Mouse (Mus musculus): ENCODE results near the gene Ptov1. TPM values are rescaled to one million over a fixed set of nuclear protein-coding genes. Genes with fewer than 3 reads are reported as not detected.

Gene Ptov1
- polyA plus RNA-seq, 1 experiment from 2014 or later, result 54.1 TPM

DNA sequence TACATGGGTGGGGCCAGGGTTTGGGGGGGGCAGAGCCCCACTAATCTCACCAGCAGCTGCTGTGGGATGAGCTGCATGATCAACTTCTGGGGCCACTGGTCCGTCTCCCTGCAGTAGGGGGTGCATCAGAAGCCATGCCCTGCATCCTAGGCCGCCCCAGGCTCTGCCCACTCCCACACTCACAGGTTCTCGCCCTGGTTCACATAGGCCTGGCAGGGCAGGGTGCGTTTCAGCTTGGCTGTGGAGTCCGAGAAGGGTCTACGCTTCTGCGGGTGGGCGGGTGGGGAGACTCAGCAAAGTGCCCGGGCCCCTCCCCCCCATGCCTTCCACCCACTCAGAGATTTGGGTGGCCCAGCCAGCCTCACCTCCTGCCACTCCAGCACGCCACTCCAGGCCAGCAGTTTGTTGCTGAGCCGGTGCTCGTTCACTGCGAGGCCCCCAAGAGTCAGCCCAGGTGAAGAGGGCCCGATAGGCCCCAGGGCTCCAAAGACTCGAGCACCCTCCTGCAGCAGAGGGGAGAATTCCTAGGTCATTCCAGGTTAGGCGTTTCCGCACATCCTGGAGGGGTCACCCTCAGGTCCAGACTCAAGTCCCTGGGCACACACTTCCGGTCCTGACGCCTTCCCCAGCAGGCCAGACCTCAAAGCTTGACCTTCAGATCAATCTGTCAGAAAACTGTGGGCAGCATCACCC lies 2.4 kb downstream of the Ptov1 start:
- no peak overlapping the region for H3K9ac ChIP-seq
- H3K27ac ChIP-seq (replicated peaks), result no peak overlapping the region
- WGBS (ENCODE audit: insufficient replicate concordance), result 70% methylated on average over 19 of the region's 19 CpGs

DNA sequence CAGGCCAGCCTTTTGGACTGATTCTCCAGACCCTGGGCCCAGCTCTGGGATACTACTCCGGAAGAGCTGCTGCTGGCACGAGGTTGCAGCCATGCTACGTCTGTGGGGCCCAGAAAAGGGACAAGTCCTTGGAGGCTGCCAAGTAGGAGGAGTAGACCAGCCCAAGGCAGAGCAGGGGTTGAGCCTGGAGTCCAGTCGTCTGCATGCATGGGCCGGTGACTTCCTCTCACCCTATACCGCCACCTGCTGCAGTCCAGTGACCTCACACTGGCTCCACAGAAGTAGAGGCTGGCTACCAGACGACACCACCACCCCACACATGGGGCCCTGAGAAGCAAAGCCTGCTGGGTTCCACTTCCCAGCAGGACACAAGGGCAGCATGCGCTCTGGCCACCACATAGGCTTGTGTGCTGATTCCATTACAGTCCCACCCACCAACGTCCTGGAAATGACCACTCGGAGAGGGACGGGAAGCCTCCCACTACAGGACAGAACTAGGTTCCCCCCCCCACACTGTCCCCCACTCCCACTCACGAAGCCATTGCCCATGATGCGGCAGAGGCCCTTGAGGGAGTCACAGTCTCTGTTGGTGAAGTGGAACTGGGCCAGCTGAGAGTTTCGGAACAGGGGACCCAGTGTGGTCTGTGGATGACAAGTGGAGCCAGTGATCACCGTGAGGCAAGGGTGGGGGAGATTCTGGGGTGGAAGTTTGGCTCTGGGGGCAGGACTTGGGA lies 3.1 kb downstream of the Ptov1 start:
- H3K27ac ChIP-seq (replicated peaks), result peak overlapping the region; percentile 41; the same call in 1 of the 2 replicates
- 46% methylated on average over 15 of the region's 15 CpGs for WGBS (ENCODE audit: insufficient replicate concordance)
- no peak overlapping the region for H3K4me3 ChIP-seq (replicated peaks)
- peaks cover 66% of the 10 kb centered on the region for H3K4me1 ChIP-seq (replicated peaks)
- H3K9me3 ChIP-seq (replicated peaks), result no peaks in the 10 kb centered on the region
- peak overlapping the region; percentile 98 for H3K4me2 ChIP-seq
- H3K36me3 ChIP-seq (replicated peaks), result peaks cover 38% of the 10 kb centered on the region
- no peak for ATAC-seq (ENCODE audit: insufficient read depth)
- H3K9ac ChIP-seq, result no peak overlapping the region
- H3K27me3 ChIP-seq, result peaks cover 10% of the 10 kb centered on the region; the same call in 1 of the 2 replicates

More for the DNA sequence above, 2.4 kb downstream of the Ptov1 start:
- no peak for ATAC-seq (ENCODE audit: insufficient read depth)
- no peaks in the 10 kb centered on the region for H3K9me3 ChIP-seq (replicated peaks)
- H3K4me1 ChIP-seq (replicated peaks), result peaks cover 66% of the 10 kb centered on the region
- H3K4me2 ChIP-seq, result peak overlapping the region; percentile 98
- no peak overlapping the region for H3K4me3 ChIP-seq (replicated peaks)
- peaks cover 31% of the 10 kb centered on the region for H3K36me3 ChIP-seq (replicated peaks)
- peaks cover 10% of the 10 kb centered on the region; the same call in 1 of the 2 replicates for H3K27me3 ChIP-seq

DNA sequence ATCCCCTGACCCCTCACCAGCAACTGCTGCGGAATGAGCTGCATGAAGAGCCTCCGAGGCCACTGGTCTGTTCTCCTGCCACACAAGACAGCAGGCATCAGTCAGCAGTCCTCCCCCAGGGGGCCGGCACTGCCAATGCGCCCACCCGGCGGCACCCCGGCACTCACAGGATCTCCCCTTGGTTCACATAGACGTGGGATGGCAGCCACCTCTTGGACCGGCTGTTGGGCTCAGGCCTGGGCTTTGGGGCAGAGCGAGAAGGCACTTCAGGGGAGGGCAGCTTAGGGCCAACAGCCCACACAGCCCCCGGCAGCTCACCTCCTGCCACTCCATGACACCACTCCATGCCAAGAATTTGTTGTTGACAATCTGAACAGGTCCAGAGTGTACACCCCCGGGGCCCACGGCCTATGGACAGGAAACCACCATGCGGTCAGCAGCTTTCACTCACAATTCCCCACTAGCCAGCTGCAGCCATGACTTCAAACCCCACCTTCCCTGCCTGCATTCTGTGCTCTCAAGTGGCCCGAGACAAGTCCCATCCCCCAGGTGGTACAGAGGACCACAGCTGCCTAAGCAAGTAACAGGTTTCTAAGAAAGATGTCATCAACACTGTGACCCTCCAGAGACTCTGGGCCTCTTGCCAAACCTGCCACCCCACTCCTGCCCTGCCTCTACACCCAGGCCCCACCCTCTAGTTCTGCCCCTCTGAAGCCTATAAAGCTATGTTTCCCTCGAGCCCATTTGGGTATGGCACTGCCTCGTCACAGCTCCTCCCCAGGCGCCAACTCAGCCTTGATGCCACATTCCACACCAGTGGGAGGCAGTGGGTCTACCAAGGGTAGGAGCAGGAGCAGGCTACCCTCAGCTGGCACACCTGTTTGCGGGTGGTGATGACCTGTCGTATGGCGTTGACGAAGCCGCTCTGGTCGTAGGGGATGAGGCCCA lies 4.7 kb downstream of the Ptov1 start:
- Histone ChIP-seq H3K9ac (no peak overlapping the region), H3K27ac (replicated peaks) (no peak overlapping the region), H3K4me2 (no peak overlapping the region), H3K36me3 (replicated peaks) (peaks cover 44% of the 10 kb centered on the region), H3K9me3 (replicated peaks) (no peaks in the 10 kb centered on the region), H3K27me3 (peaks cover 10% of the 10 kb centered on the region; the same call in 1 of the 2 replicates), H3K4me3 (replicated peaks) (no peak overlapping the region), H3K4me1 (replicated peaks) (peaks cover 68% of the 10 kb centered on the region)
- 74% methylated on average over 24 of the region's 24 CpGs for WGBS (ENCODE audit: insufficient replicate concordance)
- ATAC-seq (ENCODE audit: insufficient read depth), result no peak

DNA sequence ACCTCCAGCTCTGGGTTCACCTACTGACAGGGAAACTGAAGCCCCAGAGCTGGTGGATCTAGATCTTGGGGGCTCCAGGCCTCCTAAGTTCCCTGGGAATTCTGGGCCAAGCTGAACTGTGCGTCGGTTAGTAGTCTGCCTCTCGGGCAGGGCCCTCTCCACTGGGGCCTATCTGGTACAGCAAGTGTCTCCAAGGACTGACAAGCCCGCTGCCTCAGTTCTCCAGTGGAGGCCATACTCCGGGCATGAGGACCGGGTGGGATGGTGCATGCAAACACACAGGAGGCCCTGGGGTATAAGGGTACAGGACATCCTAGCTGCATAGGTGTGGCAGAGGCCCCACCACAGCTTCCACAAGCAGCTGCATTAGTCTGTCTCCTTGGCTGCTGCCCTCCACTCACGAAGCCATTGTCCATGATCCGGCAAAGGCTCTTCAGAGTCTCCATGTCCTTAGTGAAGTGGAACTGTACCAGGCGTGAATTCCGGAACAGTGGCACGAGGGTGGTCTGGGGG lies 5.5 kb downstream of the Ptov1 start:
- H3K4me2 ChIP-seq, result no peak overlapping the region
- peaks cover 63% of the 10 kb centered on the region for H3K4me1 ChIP-seq (replicated peaks)
- no peaks in the 10 kb centered on the region for H3K9me3 ChIP-seq (replicated peaks)
- H3K9ac ChIP-seq, result no peak overlapping the region
- H3K4me3 ChIP-seq (replicated peaks), result no peak overlapping the region
- 78% methylated on average over 11 of the region's 11 CpGs for WGBS (ENCODE audit: insufficient replicate concordance)
- no peak for ATAC-seq (ENCODE audit: insufficient read depth)
- H3K27me3 ChIP-seq, result peaks cover 6% of the 10 kb centered on the region; the same call in 1 of the 2 replicates
- H3K36me3 ChIP-seq (replicated peaks), result peaks cover 47% of the 10 kb centered on the region
- H3K27ac ChIP-seq (replicated peaks), result no peak overlapping the region

DNA sequence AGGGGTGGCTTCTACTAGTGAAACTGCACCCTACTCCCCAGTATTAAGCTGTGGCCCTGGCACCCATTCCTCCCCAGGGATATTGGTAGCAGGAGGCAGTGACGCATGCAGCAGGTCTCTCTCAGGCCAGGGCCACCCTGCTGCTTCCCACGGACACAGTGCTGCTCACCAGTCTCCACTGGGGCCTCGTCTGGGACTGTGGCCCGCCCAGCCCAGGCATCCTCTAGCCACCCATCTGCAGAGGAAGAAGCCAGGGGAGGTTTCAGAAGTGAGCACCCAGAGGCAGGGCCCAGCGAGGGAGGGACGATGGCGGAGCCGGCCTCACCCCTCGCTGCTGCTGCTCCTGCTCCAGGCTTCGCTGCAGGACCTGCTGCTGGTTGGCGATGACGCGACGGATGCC lies 6.4 kb downstream of the Ptov1 start:
- Histone ChIP-seq H3K36me3 (replicated peaks) (peaks cover 47% of the 10 kb centered on the region), H3K27me3 (no peaks in the 10 kb centered on the region), H3K27ac (replicated peaks) (no peak overlapping the region), H3K4me2 (no peak overlapping the region), H3K4me1 (replicated peaks) (peaks cover 61% of the 10 kb centered on the region), H3K9me3 (replicated peaks) (no peaks in the 10 kb centered on the region), H3K9ac (no peak overlapping the region), H3K4me3 (replicated peaks) (no peak overlapping the region)
- 87% methylated on average over 14 of the region's 14 CpGs for WGBS (ENCODE audit: insufficient replicate concordance)
- no peak for ATAC-seq (ENCODE audit: insufficient read depth)

DNA sequence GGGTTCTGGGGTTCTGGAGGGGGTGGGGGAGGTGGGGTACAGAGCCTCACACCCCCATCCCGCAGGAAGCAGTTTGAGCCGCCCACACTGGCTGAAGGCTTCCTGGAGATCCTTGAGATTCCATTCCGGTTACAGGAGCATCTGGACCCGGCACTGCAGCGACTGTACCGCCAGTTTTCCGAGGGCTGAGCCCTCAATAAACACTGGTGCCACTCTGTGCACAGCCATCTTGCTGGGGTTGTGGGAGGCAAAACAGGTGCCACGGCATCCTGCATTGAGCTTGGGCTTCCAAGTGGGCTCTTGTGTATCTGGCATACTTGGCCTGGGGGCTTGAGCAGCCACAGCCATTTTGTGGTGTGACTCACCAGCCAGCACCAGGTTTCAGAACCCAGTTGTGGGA lies 7.2 kb downstream of the Ptov1 start:
- H3K4me3 ChIP-seq (replicated peaks), result no peak overlapping the region
- WGBS (ENCODE audit: insufficient replicate concordance), result 86% methylated on average over 8 of the region's 8 CpGs
- H3K4me1 ChIP-seq (replicated peaks), result peaks cover 61% of the 10 kb centered on the region

DNA sequence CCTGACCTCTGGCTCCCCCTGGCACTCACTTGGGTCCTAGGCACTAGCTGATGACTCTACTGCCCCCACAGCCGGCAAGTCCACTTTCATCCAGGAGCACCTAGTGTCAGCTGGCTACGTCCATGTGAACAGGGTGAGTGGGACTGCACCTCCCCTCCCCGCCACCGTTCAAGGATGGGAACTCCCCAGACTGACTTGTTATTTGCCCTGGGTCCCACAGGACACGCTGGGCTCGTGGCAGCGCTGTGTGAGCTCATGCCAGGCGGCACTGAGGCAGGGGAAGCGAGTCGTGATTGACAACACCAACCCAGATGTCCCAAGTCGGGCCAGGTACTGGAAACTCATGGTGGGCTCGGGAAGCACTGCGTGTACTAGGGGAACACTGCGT lies 8.2 kb downstream of the Ptov1 start:
- Histone ChIP-seq H3K4me2 (no peak overlapping the region), H3K4me3 (replicated peaks) (no peak overlapping the region), H3K9me3 (replicated peaks) (no peaks in the 10 kb centered on the region), H3K27ac (replicated peaks) (no peak overlapping the region), H3K9ac (no peak overlapping the region), H3K27me3 (no peaks in the 10 kb centered on the region), H3K36me3 (replicated peaks) (peaks cover 47% of the 10 kb centered on the region), H3K4me1 (replicated peaks) (peaks cover 60% of the 10 kb centered on the region)
- 82% methylated on average over 14 of the region's 14 CpGs for WGBS (ENCODE audit: insufficient replicate concordance)
- no peak for ATAC-seq (ENCODE audit: insufficient read depth)

More for the DNA sequence above, 7.2 kb downstream of the Ptov1 start:
- no peak for ATAC-seq (ENCODE audit: insufficient read depth)
- peaks cover 47% of the 10 kb centered on the region for H3K36me3 ChIP-seq (replicated peaks)
- H3K4me2 ChIP-seq, result no peak overlapping the region
- H3K9ac ChIP-seq, result no peak overlapping the region
- no peaks in the 10 kb centered on the region for H3K27me3 ChIP-seq
- no peak overlapping the region for H3K27ac ChIP-seq (replicated peaks)
- no peaks in the 10 kb centered on the region for H3K9me3 ChIP-seq (replicated peaks)

DNA sequence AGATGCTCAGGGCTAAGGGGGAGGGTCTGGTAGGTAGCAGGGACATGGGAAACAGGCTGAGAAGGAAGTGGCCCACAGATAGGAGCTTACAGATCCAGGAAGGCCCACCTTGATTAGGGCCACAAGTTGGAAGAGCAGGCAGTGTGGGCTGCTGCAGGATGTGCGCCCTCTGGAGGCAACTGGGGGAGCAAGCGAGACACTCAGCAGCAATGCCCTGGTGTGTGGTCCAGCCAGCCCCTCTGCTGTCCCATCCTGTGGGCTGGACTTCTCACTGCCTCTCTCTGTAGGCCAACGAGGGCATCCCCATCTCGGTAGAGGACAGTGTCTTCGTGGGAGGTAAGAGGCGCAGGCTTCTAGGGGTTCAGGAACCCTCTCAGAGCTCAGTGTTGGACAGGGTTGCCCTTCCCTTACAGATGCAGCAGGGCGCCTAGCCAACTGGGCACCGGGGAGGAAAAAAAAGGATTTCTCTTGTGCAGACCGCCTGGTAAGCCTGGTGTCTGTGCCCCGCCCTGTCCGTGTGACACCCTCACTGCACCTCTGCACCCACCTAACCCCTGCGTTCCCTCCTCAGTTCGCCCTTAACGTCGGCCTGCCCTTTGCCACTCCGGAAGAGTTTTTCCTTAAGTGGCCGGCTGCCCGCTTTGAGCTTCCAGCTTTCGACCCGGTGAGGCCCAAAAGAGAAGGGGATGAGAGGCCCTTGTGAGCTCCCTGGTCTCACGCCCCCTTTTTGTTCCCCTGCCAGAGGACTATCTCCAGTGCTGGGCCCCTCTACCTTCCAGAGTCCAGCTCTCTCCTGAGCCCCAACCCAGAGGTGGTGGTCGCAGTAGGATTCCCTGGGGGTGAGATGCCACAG lies 8.8 kb downstream of the Ptov1 start:
- WGBS (ENCODE audit: insufficient replicate concordance), result 57% methylated on average over 22 of the region's 22 CpGs
- no peak for ATAC-seq (ENCODE audit: insufficient read depth)
- 0 out of 2 replicates have a peak overlapping the region, but pooled peaks have one; percentile 3 for H3K4me2 ChIP-seq

DNA sequence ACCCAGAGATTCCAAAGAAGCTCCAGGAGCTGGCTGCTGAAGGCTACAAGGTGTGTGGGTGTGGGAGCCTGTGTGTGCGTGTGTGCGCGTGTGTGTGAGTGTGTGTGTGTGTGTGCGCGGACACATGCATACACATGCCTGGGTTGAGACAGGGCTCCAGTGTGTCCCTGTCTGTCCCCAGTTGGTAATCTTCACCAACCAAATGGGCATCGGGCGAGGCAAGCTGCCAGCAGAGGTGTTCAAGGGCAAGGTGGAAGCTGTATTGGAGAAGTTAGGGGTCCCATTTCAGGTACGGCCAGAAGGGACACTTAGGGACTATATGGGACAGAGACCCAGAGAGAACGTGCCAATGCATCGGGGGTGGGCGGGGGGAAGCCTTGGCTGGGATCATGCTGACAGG lies 9.7 kb downstream of the Ptov1 start:
- Histone ChIP-seq H3K9ac (no peak overlapping the region), H3K36me3 (replicated peaks) (peaks cover 44% of the 10 kb centered on the region), H3K4me3 (replicated peaks) (no peak overlapping the region), H3K4me1 (replicated peaks) (peaks cover 60% of the 10 kb centered on the region), H3K27ac (replicated peaks) (peak overlapping the region; percentile 20; the same call in 1 of the 2 replicates), H3K27me3 (no peaks in the 10 kb centered on the region), H3K4me2 (peak overlapping the region; percentile 5; the same call in 1 of the 2 replicates), H3K9me3 (replicated peaks) (no peaks in the 10 kb centered on the region)
- 81% methylated on average over 11 of the region's 11 CpGs for WGBS (ENCODE audit: insufficient replicate concordance)
- ATAC-seq (ENCODE audit: insufficient read depth), result no peak

More for the DNA sequence above, 8.8 kb downstream of the Ptov1 start:
- Histone ChIP-seq H3K9ac (no peak overlapping the region), H3K27ac (replicated peaks) (0 out of 2 replicates have a peak overlapping the region, but pooled peaks have one; percentile 19), H3K4me3 (replicated peaks) (no peak overlapping the region), H3K4me1 (replicated peaks) (peaks cover 60% of the 10 kb centered on the region), H3K27me3 (no peaks in the 10 kb centered on the region), H3K9me3 (replicated peaks) (no peaks in the 10 kb centered on the region), H3K36me3 (replicated peaks) (peaks cover 47% of the 10 kb centered on the region)

DNA sequence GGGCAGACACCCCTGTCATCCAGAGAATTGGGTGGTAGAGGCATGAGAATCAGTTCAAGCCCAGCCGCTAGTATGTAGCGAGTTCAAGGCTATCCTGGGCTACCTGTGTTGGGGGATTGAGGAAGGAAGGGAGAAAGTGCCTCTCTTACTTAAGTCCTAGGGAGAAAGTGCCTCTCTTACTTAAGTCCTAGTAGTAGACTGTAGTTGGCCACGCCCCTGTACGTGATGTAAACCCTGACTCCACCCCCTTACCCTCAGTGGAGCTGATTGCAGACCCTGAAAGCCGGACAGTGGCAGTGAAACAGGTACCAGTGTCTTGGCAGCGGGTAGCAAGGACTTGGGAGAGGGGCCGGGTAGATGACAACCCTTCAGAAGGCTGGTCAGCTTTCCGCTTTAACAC lies 11.7 kb downstream of the Ptov1 start:
- peak overlapping the region; percentile 79 for H3K4me3 ChIP-seq (replicated peaks)
- H3K27me3 ChIP-seq, result no peaks in the 10 kb centered on the region
- no peaks in the 10 kb centered on the region for H3K9me3 ChIP-seq (replicated peaks)
- WGBS (ENCODE audit: insufficient replicate concordance), result 19% methylated on average over 8 of the region's 8 CpGs
- ATAC-seq (ENCODE audit: insufficient read depth), result no peak
- H3K27ac ChIP-seq (replicated peaks), result peak overlapping the region; percentile 96
- H3K9ac ChIP-seq, result peak overlapping the region; percentile 80
- H3K36me3 ChIP-seq (replicated peaks), result peaks cover 27% of the 10 kb centered on the region
- peak overlapping the region; percentile 93 for H3K4me2 ChIP-seq
- H3K4me1 ChIP-seq (replicated peaks), result peaks cover 69% of the 10 kb centered on the region
